Mouse (Mus musculus) lung, postnatal 0 days (tissue): ENCODE measurements around the gene Dnajb2.

ENCODE experiments used
- CTCF ChIP-seq: IDR thresholded peaks from 2 replicates; pipeline ENCODE4 v1.5.1; 2016; ENCODE audit warnings: antibody characterized with exemption, mild to moderate bottlenecking
- EP300 ChIP-seq: IDR thresholded peaks from 2 replicates; pipeline ENCODE4 v1.6.1; 2016; ENCODE audit warnings: antibody characterized with exemption, mild to moderate bottlenecking, control low read depth

- TF ChIP-seq EP300 (no peak), CTCF (no peak)
Measured at GRCm38 (mm10) chr1:75214442-75214841, 21.8 kb upstream of the Dnajb2 start.
